Mouse (Mus musculus): ENCODE data around the gene Crocc2.

Crocc2 gene

GRCm38 (mm10) chr1:93216839-93217497 lies 48.4 kb downstream of the Crocc2 start:
- in situ Hi-C loops (cut with MseI, MboI), result no loop called here

GRCm38 (mm10) chr1:93217530-93217929 lies 49.0 kb downstream of the Crocc2 start:
- in situ Hi-C loops (cut with MseI, MboI), result no loop called here

GRCm38 (mm10) chr1:93220776-93221175 lies 52.3 kb downstream of the Crocc2 start:
- in situ Hi-C loops (cut with MseI, MboI), result no loop called here

- in situ Hi-C loops (cut with MseI, MboI), result no loop called here
Measured at GRCm38 (mm10) chr1:93223972-93224371, 55.4 kb downstream of the Crocc2 start.

GRCm38 (mm10) chr1:93225226-93225625 lies 56.7 kb downstream of the Crocc2 start:
- in situ Hi-C loops (cut with MseI, MboI), result no loop called here

- in situ Hi-C loops (cut with MseI, MboI), result no loop called here
Measured at GRCm38 (mm10) chr1:93225731-93226520, 57.4 kb downstream of the Crocc2 start.

GRCm38 (mm10) chr1:93227303-93227975 lies 58.9 kb downstream of the Crocc2 start:
- in situ Hi-C loops (cut with MseI, MboI), result no loop called here

- in situ Hi-C loops (cut with MseI, MboI), result no loop called here
Measured at GRCm38 (mm10) chr1:93227976-93228365, 59.4 kb downstream of the Crocc2 start.

GRCm38 (mm10) chr1:93229221-93229620 lies 60.7 kb downstream of the Crocc2 start:
- in situ Hi-C loops (cut with MseI, MboI), result no loop called here

GRCm38 (mm10) chr1:93229626-93230025 lies 61.1 kb downstream of the Crocc2 start:
- in situ Hi-C loops (cut with MseI, MboI), result no loop called here

- in situ Hi-C loops (cut with MseI, MboI), result no loop called here
Measured at GRCm38 (mm10) chr1:93235576-93236544, 67.3 kb downstream of the Crocc2 start, which contains the start of gene Sned1. Gene Sned1, plus strand, starts transcription at chr1:93235841.

- in situ Hi-C loops (cut with MseI, MboI), result no loop called here
Measured at GRCm38 (mm10) chr1:93236545-93236924, 68.0 kb downstream of the Crocc2 start.

- in situ Hi-C loops (cut with MseI, MboI), result no loop called here
Measured at GRCm38 (mm10) chr1:93237676-93238075, 69.2 kb downstream of the Crocc2 start.

GRCm38 (mm10) chr1:93238201-93238600 lies 69.7 kb downstream of the Crocc2 start:
- in situ Hi-C loops (cut with MseI, MboI), result no loop called here

GRCm38 (mm10) chr1:93245936-93246335 lies 77.4 kb downstream of the Crocc2 start:
- in situ Hi-C loops (cut with MseI, MboI), result no loop called here

- in situ Hi-C loops (cut with MseI, MboI), result no loop called here
Measured at GRCm38 (mm10) chr1:93252586-93252985, 84.1 kb downstream of the Crocc2 start.

GRCm38 (mm10) chr1:93255761-93256160 lies 87.2 kb downstream of the Crocc2 start:
- in situ Hi-C loops (cut with MseI, MboI), result no loop called here

GRCm38 (mm10) chr1:93257560-93257959 lies 89.0 kb downstream of the Crocc2 start:
- in situ Hi-C loops (cut with MseI, MboI), result no loop called here

- in situ Hi-C loops (cut with MseI, MboI), result no loop called here
Measured at GRCm38 (mm10) chr1:93267207-93267606, 98.7 kb downstream of the Crocc2 start.

GRCm38 (mm10) chr1:93268246-93268645 lies 99.7 kb downstream of the Crocc2 start:
- in situ Hi-C loops (cut with MseI, MboI), result no loop called here

- in situ Hi-C loops (cut with MseI, MboI), result no loop called here
Measured at GRCm38 (mm10) chr1:93270516-93271240, 102.2 kb downstream of the Crocc2 start.
